18 mouse cellular contexts compared by ENCODE assay signal in genomic region chr7:101295438-101295837, GRCm38 (mm10).
"Had no signal": no experiment of that assay in that cellular context is flagged by ENCODE, and none has a peak within 500 bp of the region (broad histone marks: within the 10 kb centered on the region; RNA-seq: fewer than 3 reads in every experiment).

No protein-coding gene starts in this region.

- H3K4me3 ChIP-seq: megakaryocyte, embryonic 14.5 days; myocyte; neural tube, embryonic 12.5 days had no signal

- H3K36me3 ChIP-seq: midbrain, embryonic 15.5 days had no signal

- H3K27ac ChIP-seq: macrophage; midbrain, embryonic 15.5 days; neural tube, embryonic 12.5 days had no signal

- H3K9me3 ChIP-seq: megakaryocyte, embryonic 14.5 days; midbrain, embryonic 13.5 days; midbrain, embryonic 15.5 days; neural tube, embryonic 12.5 days had no signal

- DNase-seq: lung, adult 18-20 months; lung, embryonic 14.5 days; lung, postnatal 10 days; lung, postnatal 36 days; retina, postnatal 1 day; right cerebral cortex, adult 18-20 months; right cerebral cortex, postnatal 25 days; right cerebral cortex, postnatal 4 days; spleen, adult 18-20 months; thymus, adult 18-20 months; thymus, postnatal 14 days; thymus, postnatal 36 days had no signal

- H3K9ac ChIP-seq: lung, embryonic 14.5 days; neural tube, embryonic 12.5 days had no signal
